Mouse (Mus musculus) kidney, adult 2 months (tissue): ENCODE results near the gene H2bfm. TPM values are rescaled to one million over a fixed set of nuclear protein-coding genes. Genes with fewer than 3 reads are reported as not detected.

Experiments used
- DNase-seq: peaks from one replicate; pipeline ENCODE4 v3.0.0; 2021
- H3K27ac ChIP-seq: fragments of 200-500 bp; 2 replicates; pipeline ENCODE4 v1.5.1; 2012; ENCODE audit warnings: low read depth, low read length, control low read depth, inconsistent platforms; ENCODE audit not compliant: insufficient read depth
- H3K27me3 ChIP-seq: fragments of 200-500 bp; replicated peaks from 2 replicates; pipeline ENCODE4 v1.6.1; 2012; ENCODE audit warnings: mild to moderate bottlenecking, moderate library complexity, low read length, inconsistent platforms; ENCODE audit not compliant: control insufficient read depth, insufficient read depth
- H3K36me3 ChIP-seq: fragments of 200-500 bp; 2 replicates; pipeline ENCODE4 v1.6.1; 2012; ENCODE audit warnings: mild to moderate bottlenecking, moderate library complexity, low read length, inconsistent platforms; ENCODE audit not compliant: control insufficient read depth, insufficient read depth
- H3K4me1 ChIP-seq: fragments of 200-500 bp; 2 replicates; pipeline ENCODE4 v1.6.1; 2011; ENCODE audit warnings: low read length; ENCODE audit not compliant: control insufficient read depth, insufficient read depth
- H3K4me3 ChIP-seq: fragments of 200-500 bp; 2 replicates; pipeline ENCODE4 v1.5.1; 2011; ENCODE audit warnings: mild to moderate bottlenecking, low read depth, low read length, control low read depth; ENCODE audit not compliant: insufficient read depth
- CTCF ChIP-seq: fragments of 200-500 bp; conservative IDR thresholded peaks from 2 replicates; pipeline ENCODE4 v1.5.1; 2011; ENCODE audit warnings: low read depth, mild to moderate bottlenecking, control low read depth, low read length, moderate library complexity, mixed read lengths; ENCODE audit not compliant: insufficient read depth, insufficient read length
- POLR2A ChIP-seq: fragments of 200-500 bp; IDR thresholded peaks from one replicate; pipeline ENCODE4 v1.6.1; 2011; ENCODE audit warnings: low read depth, low read length, control low read depth
- WGBS: fragments of 180-500 bp; shearing (Covaris S2); methylation state at CpG from one replicate; pipeline ENCODE4 v1.1.7; 2018; 5-methylcytosine and 5-hydroxymethylcytosine counted together
- polyA plus RNA-seq: library from polyadenylated mRNA; depleted of rRNA; stranded (reverse); fragments of >200 nt; gene quantifications from 2 replicates; pipeline ENCODE4 v1.2.3, GENCODE M21; 2012; rRNA removed

Gene H2bfm
- polyA plus RNA-seq, 1 experiment: not detected

GRCm38 (mm10) chrX:136976424-136977084 is 49.4 kb downstream of the H2bfm start, which contains the start of the genes Tmsb15l and Tmsb15b1:
Gene Tmsb15l (minus strand): TSS chrX:136976869.
Gene Tmsb15b1 (minus strand): TSS chrX:136976874.
- 10% methylated on average over 14 of the region's 15 CpGs for WGBS
- peak within 1 kb of the TSS; percentile 62 for H3K4me3 ChIP-seq

More at GRCm38 (mm10) chrX:136976424-136977084, 49.4 kb downstream of the H2bfm start, which contains the start of the genes Tmsb15l and Tmsb15b1:
- peak; percentile 87 for DNase-seq
- Histone ChIP-seq H3K4me1 (no peaks in the 10 kb centered on the region), H3K27me3 (no peaks in the 10 kb centered on the region), H3K36me3 (no peaks in the 10 kb centered on the region), H3K27ac (no peak within 1 kb of the TSS)
- TF ChIP-seq CTCF (no peak), POLR2A (no peak)

Other genes starting within 250 kb of the H2bfm start
- 1.3 and 1.6 TPM in 2 replicates for gene Tceal1, start 219.3 kb upstream of the H2bfm start, polyA plus RNA-seq
- gene Morf4l2, start 183.6 kb upstream of the H2bfm start, polyA plus RNA-seq: 20.9 and 33.3 TPM in 2 replicates
- gene Glra4, start 147.2 kb upstream of the H2bfm start, polyA plus RNA-seq: not detected in 2 replicates
- gene Plp1, start 104.7 kb upstream of the H2bfm start, polyA plus RNA-seq: 3.6 and 4.4 TPM in 2 replicates
- not detected in 2 replicates for gene Rab9b, start 58.6 kb upstream of the H2bfm start, polyA plus RNA-seq
- gene Tmsb15b2, start 48.2 kb downstream of the H2bfm start, polyA plus RNA-seq: 0.44 and 0.57 TPM in 2 replicates
- 1.2 and 2.0 TPM in 2 replicates for gene Tmsb15l, start 49.5 kb downstream of the H2bfm start, polyA plus RNA-seq
- 0.83 and 1.0 TPM in 2 replicates for gene Tmsb15b1, start 49.5 kb downstream of the H2bfm start, polyA plus RNA-seq
- 0.30 and 0.92 TPM in 2 replicates for gene Zcchc18, start 65.8 kb downstream of the H2bfm start, polyA plus RNA-seq
- gene Slc25a53, start 111.0 kb downstream of the H2bfm start, polyA plus RNA-seq: 2.2 and 2.4 TPM in 2 replicates
- gene Fam199x, start 122.3 kb downstream of the H2bfm start, polyA plus RNA-seq: 0.83 and 0.91 TPM in 2 replicates
- gene Esx1, start 194.8 kb downstream of the H2bfm start, polyA plus RNA-seq: not detected in 2 replicates